Mouse (Mus musculus) embryonic stem cell, embryonic (primary cell): ENCODE measurements around the gene Nlrc4.

Source experiments
- CTCF ChIA-PET, 4 experiments: fragments of 300-600 bp in 2 of 4; fragments of 350-600 bp in 2 of 4; sonication (Branson Sonifier 250); formaldehyde crosslinking; loops; one replicate each; lab custom pipeline; 2022; ENCODE audit warnings: inconsistent platforms in 2 of 4; lab: Charles Lee
- POLR2A ChIA-PET, 4 experiments: fragments of 300-600 bp in 2 of 4; fragments of 350-600 bp in 2 of 4; sonication (Branson Sonifier 250); formaldehyde crosslinking; loops; one replicate each; lab custom pipeline; 2022; ENCODE audit warnings: antibody characterized with exemption in 4 of 4, inconsistent platforms in 1 of 4; lab: Charles Lee

The Nlrc4 gene

GRCm38 (mm10) chr17:74402486-74403222 lies 56.3 kb downstream of the Nlrc4 start:
- CTCF ChIA-PET = interaction anchor here in 2 of 4 experiments (0.5 to 1.1 kb wide), 2 partner anchors 17 to 29 kb away, joined by 3 read pairs; no protein-coding TSS in a partner anchor
- POLR2A ChIA-PET = interaction anchor here in 2 of 4 experiments (1.1 to 4.3 kb wide), 4 partner anchors 7 to 133 kb away, joined by 3 to 22 read pairs (median 5); partner anchors contain the start of gene Slc30a6 (in 1 of the 2)

- ChIA-PET POLR2A (interaction anchor here in 3 of 4 experiments (0.8 to 3.1 kb wide), 6 partner anchors 8 to 608 kb away, joined by 3 to 22 read pairs (median 6); partner anchors contain the start of gene Birc6 (in 2 of the 3)), CTCF (no interaction called here)
Observed at GRCm38 (mm10) chr17:74397173-74397572, 61.8 kb downstream of the Nlrc4 start.

- POLR2A ChIA-PET = interaction anchor here in 3 of 4 experiments (0.8 to 3.1 kb wide), 10 partner anchors 8 to 608 kb away, joined by 3 to 22 read pairs (median 4); partner anchors contain the start of gene Birc6 (in 2 of the 3)
- CTCF ChIA-PET = interaction anchor here in 1 of 4 experiments (0.7 kb wide), 1 partner anchor 154 kb away, joined by 7 read pairs; no protein-coding TSS in a partner anchor
Observed at GRCm38 (mm10) chr17:74396766-74397165, 62.2 kb downstream of the Nlrc4 start.

- ChIA-PET CTCF (interaction anchor here (0.6 to 1.4 kb wide), 8 partner anchors 10 to 416 kb away, joined by 3 to 5 read pairs (median 4); no protein-coding TSS in a partner anchor), POLR2A (interaction anchor here (0.5 to 3.1 kb wide), 62 partner anchors 9 to 328 kb away, joined by 3 to 23 read pairs (median 4); partner anchors contain the start of genes Birc6 (in 3 of the 4), Spast (in 3 of the 4), Ttc27 (in 1 of the 4) and Yipf4 (in 1 of the 4))
Observed at GRCm38 (mm10) chr17:74395383-74396065, 63.4 kb downstream of the Nlrc4 start, which contains the start of gene Slc30a6. Slc30a6 (plus strand) TSS chr17:74395608.

GRCm38 (mm10) chr17:74394855-74395254 lies 64.1 kb downstream of the Nlrc4 start:
- ChIA-PET CTCF (interaction anchor here in 2 of 4 experiments (1.0 to 1.4 kb wide), 5 partner anchors 10 to 38 kb away, joined by 3 to 5 read pairs (median 4); no protein-coding TSS in a partner anchor), POLR2A (interaction anchor here in 3 of 4 experiments (0.7 to 3.1 kb wide), 51 partner anchors 10 to 323 kb away, joined by 3 to 23 read pairs (median 5); partner anchors contain the start of genes Birc6 (in 3 of the 3), Spast (in 3 of the 3), Ttc27 (in 1 of the 3) and Yipf4 (in 1 of the 3))

GRCm38 (mm10) chr17:74394381-74394780 lies 64.6 kb downstream of the Nlrc4 start:
- POLR2A ChIA-PET = interaction anchor here in 2 of 4 experiments (0.5 to 2.6 kb wide), 4 partner anchors 10 to 133 kb away, joined by 3 to 22 read pairs (median 6); partner anchors contain the start of gene Birc6 (in 1 of the 2)
- CTCF ChIA-PET = no interaction called here

GRCm38 (mm10) chr17:74389847-74390246 lies 69.1 kb downstream of the Nlrc4 start:
- POLR2A ChIA-PET = interaction anchor here in 3 of 4 experiments (0.6 to 1.7 kb wide), 7 partner anchors 10 to 137 kb away, joined by 3 to 8 read pairs (median 3); partner anchors contain the start of gene Spast (in 1 of the 3)
- CTCF ChIA-PET = interaction anchor here in 1 of 4 experiments (0.5 kb wide), 1 partner anchor 49 kb away, joined by 7 read pairs; no protein-coding TSS in a partner anchor

- POLR2A ChIA-PET = no interaction called here
- CTCF ChIA-PET = interaction anchor here in 1 of 4 experiments (0.9 kb wide), 1 partner anchor 15 kb away, joined by 3 read pairs; no protein-coding TSS in a partner anchor
Observed at GRCm38 (mm10) chr17:74386657-74387056, 72.3 kb downstream of the Nlrc4 start.

- CTCF ChIA-PET = interaction anchor here in 1 of 4 experiments (0.7 kb wide), 1 partner anchor 60 kb away, joined by 3 read pairs; no protein-coding TSS in a partner anchor
- POLR2A ChIA-PET = interaction anchor here in 1 of 4 experiments (0.6 to 1.7 kb wide), 2 partner anchors 17 to 54 kb away, joined by 3 to 4 read pairs; no protein-coding TSS in a partner anchor
Observed at GRCm38 (mm10) chr17:74376916-74377315, 82.0 kb downstream of the Nlrc4 start.
